Mouse (Mus musculus): ENCODE results near the gene Grm4. TPM values are rescaled to one million over a fixed set of nuclear protein-coding genes. Genes with fewer than 3 reads are reported as not detected.

Grm4 gene
- total and polyA plus RNA-seq, 3 experiments = not detected

- peaks cover 13% of the 10 kb centered on the region for H3K9me3 ChIP-seq (replicated peaks; ENCODE audit: low read length)
- H3K4me1 ChIP-seq (ENCODE audit: control insufficient read depth in 1 of 2, insufficient read depth in 2 of 2) = peaks cover 0 to 5% of the 10 kb centered on the region in 2 experiments; a peak in 1 of 4 replicates
- H3K79me2 ChIP-seq (replicated peaks; ENCODE audit: control insufficient read depth, extremely low read depth, insufficient read depth, poor library complexity, severe bottlenecking) = no peaks in the 10 kb centered on the region
- H3K27me3 ChIP-seq (replicated peaks) = peaks cover 70% of the 10 kb centered on the region
- H3K4me2 ChIP-seq (ENCODE audit: insufficient read depth, low read depth, poor library complexity, severe bottlenecking) = no peak overlapping the region
- H3K4me3 ChIP-seq (replicated peaks in 1 of 3; ENCODE audit: low read depth in 2 of 3, low read length in 2 of 3, poor library complexity in 1 of 3) = no peak overlapping the region
- H3K27ac ChIP-seq (ENCODE audit: insufficient read depth, low read depth) = no peak overlapping the region
- dilution Hi-C loops (cut with MboI; ENCODE audit: extremely low pct_ligation_motif_present, extremely low pct_unique_long_range_greater_than_20kb, low sequenced_read_pairs) (no loop called here), in situ Hi-C loops (cut with MboI; ENCODE audit: low pct_ligation_motif_present, low pct_unique_long_range_greater_than_20kb, low sequenced_read_pairs) (loop anchor here (25.0 kb wide), 1 partner anchor 471 kb away; the partner anchor contains the start of gene Bak1)
- H3K9ac ChIP-seq (ENCODE audit: insufficient read depth, low read depth) = no peak overlapping the region
- DNase-seq (ENCODE audit: extremely low read depth) = no peak
- TF ChIP-seq KAT2A (IDR thresholded peaks at IDR 0.05; ENCODE audit: insufficient replicate concordance, low read length) = no peak
- TF ChIP-seq MAZ (IDR thresholded peaks at IDR 0.05; ENCODE audit: low read depth, low read length) = no peak
- TF ChIP-seq ETS1 (conservative IDR thresholded peaks at IDR 0.05; ENCODE audit: low read depth, low read length) = no peak
- TF ChIP-seq POLR2A (IDR thresholded peaks at IDR 0.05; ENCODE audit: low read depth, low read length) = no peak
- no peak for TF ChIP-seq USF2 (conservative IDR thresholded peaks at IDR 0.05; ENCODE audit: low read depth, low read length)
- no peak for TF ChIP-seq POLR2AphosphoS2 (IDR thresholded peaks at IDR 0.05; ENCODE audit: low read depth, low read length)
- TF ChIP-seq HCFC1 (IDR thresholded peaks at IDR 0.05; ENCODE audit: low read depth, low read length) = no peak
- no peak for TF ChIP-seq MYC (IDR thresholded peaks at IDR 0.05; ENCODE audit: low read depth, low read length)
- H3K36me3 ChIP-seq (replicated peaks in 1 of 2; ENCODE audit: control insufficient read depth in 1 of 2, insufficient read depth in 1 of 2, low read length in 1 of 2) = no peaks in the 10 kb centered on the region
These were observed 12.7 kb downstream of the Grm4 start for GRCm38 (mm10) chr17:27508513-27508912.

GRCm38 (mm10) chr17:27508002-27508401, 13.2 kb downstream of the Grm4 start:
- no peak overlapping the region for H3K4me3 ChIP-seq (replicated peaks in 1 of 3; ENCODE audit: low read depth in 2 of 3, low read length in 2 of 3, poor library complexity in 1 of 3)
- no peaks in the 10 kb centered on the region for H3K36me3 ChIP-seq (replicated peaks in 1 of 2; ENCODE audit: control insufficient read depth in 1 of 2, insufficient read depth in 1 of 2, low read length in 1 of 2)
- in situ Hi-C loops (cut with MboI; ENCODE audit: low pct_ligation_motif_present, low pct_unique_long_range_greater_than_20kb, low sequenced_read_pairs) = loop anchor here (25.0 kb wide), 1 partner anchor 471 kb away; the partner anchor contains the start of gene Bak1
- H3K4me2 ChIP-seq (ENCODE audit: insufficient read depth, low read depth, poor library complexity, severe bottlenecking) = no peak overlapping the region
- H3K9ac ChIP-seq (ENCODE audit: insufficient read depth, low read depth) = no peak overlapping the region
- no peak overlapping the region for H3K27ac ChIP-seq (ENCODE audit: insufficient read depth, low read depth)
- DNase-seq (ENCODE audit: extremely low read depth) = no peak
- H3K27me3 ChIP-seq (replicated peaks) = peaks cover 70% of the 10 kb centered on the region
- H3K9me3 ChIP-seq (replicated peaks; ENCODE audit: low read length) = peaks cover 10% of the 10 kb centered on the region
- H3K4me1 ChIP-seq (ENCODE audit: control insufficient read depth in 1 of 2, insufficient read depth in 2 of 2) = peaks cover 0 to 5% of the 10 kb centered on the region in 2 experiments; a peak in 1 of 4 replicates
- TF ChIP-seq NRF1 (IDR thresholded peaks at IDR 0.05; ENCODE audit: low read depth, low read length) = no peak
- no peak for TF ChIP-seq SMC3 (IDR thresholded peaks at IDR 0.05; ENCODE audit: low read depth, low read length)
- TF ChIP-seq MEF2A (IDR thresholded peaks at IDR 0.05; ENCODE audit: borderline replicate concordance, low read depth, low read length) = no peak
- H3K79me2 ChIP-seq (replicated peaks; ENCODE audit: control insufficient read depth, extremely low read depth, insufficient read depth, poor library complexity, severe bottlenecking) = no peaks in the 10 kb centered on the region
- dilution Hi-C loops (cut with MboI; ENCODE audit: extremely low pct_ligation_motif_present, extremely low pct_unique_long_range_greater_than_20kb, low sequenced_read_pairs) = no loop called here

- no peaks in the 10 kb centered on the region for H3K36me3 ChIP-seq (replicated peaks in 1 of 2; ENCODE audit: control insufficient read depth in 1 of 2, insufficient read depth in 1 of 2, low read length in 1 of 2)
- H3K79me2 ChIP-seq (replicated peaks; ENCODE audit: control insufficient read depth, extremely low read depth, insufficient read depth, poor library complexity, severe bottlenecking) = no peaks in the 10 kb centered on the region
- peaks cover 11% of the 10 kb centered on the region for H3K9me3 ChIP-seq (replicated peaks; ENCODE audit: low read length)
- H3K4me2 ChIP-seq (ENCODE audit: insufficient read depth, low read depth, poor library complexity, severe bottlenecking) = no peak overlapping the region
- no peak overlapping the region for H3K4me3 ChIP-seq (replicated peaks in 1 of 3; ENCODE audit: low read depth in 2 of 3, low read length in 2 of 3, poor library complexity in 1 of 3)
- TF ChIP-seq USF2 (conservative IDR thresholded peaks at IDR 0.05; ENCODE audit: low read depth, low read length) (no peak), ETS1 (conservative IDR thresholded peaks at IDR 0.05; ENCODE audit: low read depth, low read length) (no peak), SIN3A (IDR thresholded peaks at IDR 0.05; ENCODE audit: low read length) (no peak), ZMIZ1 (IDR thresholded peaks at IDR 0.05; ENCODE audit: low read depth, low read length) (no peak), KAT2A (IDR thresholded peaks at IDR 0.05; ENCODE audit: insufficient replicate concordance, low read length) (no peak), MYC (IDR thresholded peaks at IDR 0.05; ENCODE audit: low read depth, low read length) (no peak), RAD21 (IDR thresholded peaks at IDR 0.05; ENCODE audit: low read depth, low read length) (no peak), HCFC1 (IDR thresholded peaks at IDR 0.05; ENCODE audit: low read depth, low read length) (no peak), JUND (conservative IDR thresholded peaks at IDR 0.05; ENCODE audit: low read depth, low read length) (no peak), POLR2A (IDR thresholded peaks at IDR 0.05; ENCODE audit: low read depth, low read length) (no peak), MAX (IDR thresholded peaks at IDR 0.05; ENCODE audit: low read length) (no peak), E2F4 (IDR thresholded peaks at IDR 0.05; ENCODE audit: insufficient replicate concordance, low read depth, low read length) (no peak), CHD2 (IDR thresholded peaks at IDR 0.05; ENCODE audit: low read length) (no peak), NELFE (IDR thresholded peaks at IDR 0.05; ENCODE audit: low read depth, low read length) (no peak)
- H3K27ac ChIP-seq (ENCODE audit: insufficient read depth, low read depth) = no peak overlapping the region
- H3K4me1 ChIP-seq (ENCODE audit: control insufficient read depth in 1 of 2, insufficient read depth in 2 of 2) = peaks cover 0 to 8% of the 10 kb centered on the region in 2 experiments; a peak in 1 of 4 replicates
- DNase-seq (ENCODE audit: extremely low read depth) = no peak
- peaks cover 70% of the 10 kb centered on the region for H3K27me3 ChIP-seq (replicated peaks)
- in situ Hi-C loops (cut with MboI; ENCODE audit: low pct_ligation_motif_present, low pct_unique_long_range_greater_than_20kb, low sequenced_read_pairs) (loop anchor here (25.0 kb wide), 1 partner anchor 470 kb away; the partner anchor contains the start of gene Bak1), dilution Hi-C loops (cut with MboI; ENCODE audit: extremely low pct_ligation_motif_present, extremely low pct_unique_long_range_greater_than_20kb, low sequenced_read_pairs) (no loop called here)
- no peak overlapping the region for H3K9ac ChIP-seq (ENCODE audit: insufficient read depth, low read depth)
These were observed 13.6 kb downstream of the Grm4 start for GRCm38 (mm10) chr17:27507591-27507945.

All from CH12.LX (cell line).